Mouse (Mus musculus): ENCODE results near the gene Csnk1g2.
A peak's percentile ranks its signal among the peaks of the same experiment; 100 is the strongest.
"Not testable (repeated sequence)": the region's sequence is repeated elsewhere in the genome, so short reads cannot be mapped to it uniquely, and the experiment has no call there.

Gene Csnk1g2

DNA sequence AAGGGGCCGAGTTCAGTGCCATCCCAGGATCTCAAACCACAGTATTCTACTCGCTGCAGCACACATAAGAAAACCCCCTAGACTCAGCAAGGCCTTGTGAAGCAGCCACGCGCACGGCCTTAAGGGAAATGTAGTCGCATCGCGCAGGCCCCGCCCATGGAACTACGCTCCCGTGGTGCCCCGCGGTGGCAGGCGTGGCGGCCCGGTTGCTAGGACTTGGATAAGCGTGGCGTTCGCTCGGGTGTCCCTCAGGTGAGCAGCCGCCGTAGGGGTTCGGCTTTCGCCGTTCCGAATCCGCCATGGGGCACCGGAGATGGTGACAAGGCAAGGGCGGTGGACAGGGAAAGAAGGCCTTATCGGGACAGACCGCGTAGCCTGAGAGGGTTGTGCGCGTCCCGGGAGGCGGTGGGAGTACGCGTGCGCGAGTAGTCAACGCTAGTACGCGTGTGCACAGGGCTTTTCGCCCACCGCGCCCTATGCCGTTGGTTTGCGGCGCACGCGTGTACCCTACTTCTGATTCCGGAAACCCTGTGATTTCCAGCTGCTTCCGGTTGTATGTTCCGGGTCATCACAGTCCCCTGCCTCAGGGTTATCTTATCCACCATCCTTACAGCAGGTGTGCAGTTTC is 19.8 kb upstream of the Csnk1g2 start, which contains the start of the genes Scamp4 and Adat3:
Scamp4 (plus strand) TSS at position 175 of the 628 bp plus-strand sequence.
Adat3 (plus strand) TSS at position 183 of the 628 bp plus-strand sequence.
- peak; percentile 87 for DNase-seq (ENCODE audit: low read depth, low spot score)

GRCm38 (mm10) chr10:80603364-80603763 is 19.3 kb upstream of the Csnk1g2 start:
- no peak for DNase-seq (ENCODE audit: low read depth, low spot score)

DNA sequence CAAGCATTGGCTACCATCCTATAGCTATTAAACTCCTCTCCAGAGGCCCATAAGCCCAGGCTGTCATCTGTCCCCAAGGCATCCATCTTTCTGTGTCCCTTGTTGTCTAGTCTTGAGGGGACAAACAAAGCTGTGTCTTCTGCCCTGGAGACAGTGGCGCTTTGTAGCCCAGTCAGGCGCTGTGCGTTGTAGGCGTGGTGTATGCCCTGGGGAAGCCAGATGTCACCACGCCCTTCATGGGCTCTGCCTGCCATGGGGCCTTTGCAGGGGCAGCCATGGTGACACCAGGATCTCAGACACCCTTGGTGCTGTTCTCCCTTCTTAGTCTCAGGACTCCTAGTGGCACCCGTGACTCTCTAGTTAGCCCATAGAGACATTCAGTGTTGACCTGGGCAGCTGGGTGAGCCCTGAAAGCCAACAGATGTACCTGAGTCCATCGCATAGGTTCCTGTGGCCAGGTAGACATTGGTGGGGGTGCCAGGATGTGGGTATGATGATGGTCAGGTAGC is 18.6 kb upstream of the Csnk1g2 start:
- DNase-seq (ENCODE audit: low read depth, low spot score), result no peak

DNA sequence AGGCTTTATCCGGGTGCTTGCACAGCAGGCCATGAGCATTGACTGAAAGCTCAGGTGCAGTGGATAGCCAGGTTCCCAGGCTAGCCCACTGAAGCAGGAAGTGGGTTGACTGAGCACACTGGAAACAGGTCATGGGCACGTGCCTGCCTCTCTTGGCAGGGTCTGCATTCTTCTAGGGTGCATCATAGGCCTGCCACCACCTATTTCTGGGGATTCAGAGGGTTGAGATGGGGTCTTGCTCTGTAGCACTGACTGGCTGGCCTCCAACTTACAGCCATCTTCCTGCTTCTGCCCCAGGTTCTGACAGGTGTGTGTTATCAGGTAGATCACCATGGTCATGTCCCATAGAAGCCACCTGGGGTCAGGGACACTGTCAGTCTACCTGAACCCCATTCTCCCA is 17.6 kb upstream of the Csnk1g2 start:
- no peak for DNase-seq (ENCODE audit: low read depth, low spot score)

GRCm38 (mm10) chr10:80605721-80606120 is 16.9 kb upstream of the Csnk1g2 start, which contains the start of gene Gm49322:
TSS of gene Gm49322 (plus strand) at chr10:80606021.
- not testable (repeated sequence) for DNase-seq (ENCODE audit: low read depth, low spot score)

DNA sequence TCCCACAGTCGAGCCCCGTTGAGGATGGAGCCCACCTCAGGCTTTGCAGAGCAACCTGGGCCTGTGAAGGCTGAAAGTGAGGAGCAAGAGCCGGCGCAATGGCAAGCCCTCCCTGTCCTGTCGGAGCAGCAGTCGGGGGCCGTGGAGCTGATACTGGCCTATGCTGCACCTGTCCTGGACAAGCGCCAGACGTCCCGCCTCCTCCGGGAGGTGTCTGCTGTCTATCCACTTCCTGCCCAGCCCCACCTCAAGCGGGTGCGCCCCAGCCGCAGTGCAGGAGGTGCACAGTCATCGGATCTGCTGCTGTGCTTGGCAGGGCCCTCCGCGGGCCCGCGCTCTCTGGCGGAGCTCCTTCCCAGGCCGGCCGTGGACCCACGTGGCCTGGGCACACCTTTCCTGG is 16.3 kb upstream of the Csnk1g2 start:
- no peak for DNase-seq (ENCODE audit: low read depth, low spot score)

- DNase-seq (ENCODE audit: low read depth, low spot score), result no peak
These were observed 15.8 kb upstream of the Csnk1g2 start for GRCm38 (mm10) chr10:80606737-80607350.

DNA sequence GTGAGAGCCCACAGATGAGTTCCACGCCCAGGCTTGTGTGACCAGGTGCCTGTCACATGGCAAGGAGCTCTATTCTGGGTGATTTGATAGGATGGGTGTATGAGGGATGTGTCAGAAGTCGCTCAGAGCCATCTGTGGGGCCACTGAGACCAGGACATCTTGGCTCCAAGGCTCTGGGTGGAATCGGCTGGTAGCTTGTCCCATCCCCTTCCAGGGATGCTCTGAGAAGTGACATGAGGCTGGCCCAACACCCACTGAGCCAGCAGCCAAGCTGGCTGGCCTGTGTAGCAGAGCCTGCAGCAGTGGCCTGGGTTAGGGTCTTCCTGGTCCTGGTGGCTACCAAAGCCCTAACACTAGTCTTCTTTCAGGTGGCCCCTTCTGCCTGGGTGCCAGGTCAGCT is 14.2 kb upstream of the Csnk1g2 start:
- DNase-seq (ENCODE audit: low read depth, low spot score), result no peak

GRCm38 (mm10) chr10:80609269-80609924 is 13.2 kb upstream of the Csnk1g2 start:
- DNase-seq (ENCODE audit: low read depth, low spot score), result no peak

- no peak for DNase-seq (ENCODE audit: low read depth, low spot score)
These were observed 12.4 kb upstream of the Csnk1g2 start for GRCm38 (mm10) chr10:80610116-80610785.

GRCm38 (mm10) chr10:80611024-80611423 is 11.6 kb upstream of the Csnk1g2 start:
- DNase-seq (ENCODE audit: low read depth, low spot score), result no peak

- no peak for DNase-seq (ENCODE audit: low read depth, low spot score)
These were observed 10.7 kb upstream of the Csnk1g2 start for GRCm38 (mm10) chr10:80611905-80612304.

DNA sequence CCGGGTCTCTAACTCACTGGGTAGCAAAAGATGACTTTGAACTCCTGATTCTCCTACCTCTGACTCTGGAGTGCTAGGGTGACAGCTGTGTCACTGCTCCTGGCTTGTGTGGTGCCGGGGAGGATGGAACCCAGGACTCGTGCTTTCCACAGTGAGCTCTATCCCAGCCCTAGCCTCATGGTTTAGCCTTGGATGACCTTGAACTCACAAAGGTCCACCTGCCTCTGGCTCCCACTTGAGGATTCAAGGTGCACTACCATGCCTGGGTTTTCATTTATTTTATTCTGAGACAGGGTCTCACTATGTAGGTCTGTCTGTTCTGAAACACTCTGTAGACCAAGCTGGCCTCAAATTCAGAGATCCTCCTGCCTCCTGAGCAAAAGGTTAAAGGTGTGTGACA is 8.8 kb upstream of the Csnk1g2 start:
- no peak for DNase-seq (ENCODE audit: low read depth, low spot score)

DNA sequence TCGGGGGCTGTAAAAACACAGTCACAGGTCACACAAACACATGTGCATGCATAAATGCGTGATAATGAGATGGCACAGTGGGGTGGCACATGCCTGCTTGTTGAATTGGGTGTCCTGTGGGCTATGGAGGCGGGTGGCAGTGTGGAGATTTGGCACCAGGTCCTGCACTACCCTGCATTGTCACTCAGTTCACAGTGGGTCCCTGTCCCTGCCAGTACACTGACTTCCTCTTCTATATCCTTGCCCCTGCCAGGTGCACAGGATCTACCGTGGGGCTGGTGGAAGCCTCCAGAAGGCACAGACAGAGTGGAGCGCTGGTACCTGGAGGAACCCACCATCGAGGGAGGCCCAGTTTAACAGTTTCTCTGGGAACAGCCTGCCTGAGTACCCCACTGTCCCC is 8.3 kb upstream of the Csnk1g2 start:
- no peak for DNase-seq (ENCODE audit: low read depth, low spot score)

DNA sequence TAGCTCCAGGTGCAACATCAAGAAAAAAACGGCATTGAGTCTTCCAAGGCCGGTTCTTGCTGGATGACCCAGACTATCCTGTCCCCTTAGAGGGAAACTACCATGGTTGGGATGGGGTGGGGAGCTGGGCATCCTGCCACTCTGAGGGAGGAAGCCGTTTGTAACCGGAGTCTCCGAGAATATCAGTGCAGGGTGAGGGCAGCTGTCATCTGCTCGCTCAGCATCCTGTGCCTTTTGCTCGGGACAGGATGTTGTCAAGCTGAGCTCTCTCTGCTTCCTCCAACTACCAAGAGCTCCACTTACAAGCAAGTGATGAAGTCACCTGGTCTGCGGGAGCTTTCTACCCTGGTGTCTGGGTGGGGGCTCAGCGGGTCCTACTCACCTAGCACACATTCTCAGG is 4.5 kb upstream of the Csnk1g2 start:
- DNase-seq (ENCODE audit: low read depth, low spot score), result no peak

GRCm38 (mm10) chr10:80619465-80620244 is 3.0 kb upstream of the Csnk1g2 start:
- no peak for DNase-seq (ENCODE audit: low read depth, low spot score)

DNA sequence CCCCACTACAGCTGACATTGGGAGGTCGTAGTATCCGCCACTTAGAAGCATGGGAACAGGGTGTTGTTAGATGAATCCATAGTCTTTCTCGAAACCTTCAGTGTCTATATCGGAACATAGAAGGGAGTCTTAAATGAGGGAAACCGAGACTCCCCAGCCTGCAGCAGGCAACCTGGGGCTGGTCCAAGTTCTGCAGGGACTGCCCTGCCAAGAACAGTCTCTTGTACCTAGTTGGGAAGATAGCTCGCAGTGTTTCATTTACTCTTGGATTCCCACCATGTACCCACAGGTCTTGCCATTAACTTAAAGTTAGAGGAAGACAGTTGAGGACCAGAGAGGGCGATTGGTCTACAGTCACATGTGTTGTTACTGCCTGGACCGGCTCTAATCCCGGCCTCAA is 2.3 kb upstream of the Csnk1g2 start:
- DNase-seq (ENCODE audit: low read depth, low spot score), result no peak

DNA sequence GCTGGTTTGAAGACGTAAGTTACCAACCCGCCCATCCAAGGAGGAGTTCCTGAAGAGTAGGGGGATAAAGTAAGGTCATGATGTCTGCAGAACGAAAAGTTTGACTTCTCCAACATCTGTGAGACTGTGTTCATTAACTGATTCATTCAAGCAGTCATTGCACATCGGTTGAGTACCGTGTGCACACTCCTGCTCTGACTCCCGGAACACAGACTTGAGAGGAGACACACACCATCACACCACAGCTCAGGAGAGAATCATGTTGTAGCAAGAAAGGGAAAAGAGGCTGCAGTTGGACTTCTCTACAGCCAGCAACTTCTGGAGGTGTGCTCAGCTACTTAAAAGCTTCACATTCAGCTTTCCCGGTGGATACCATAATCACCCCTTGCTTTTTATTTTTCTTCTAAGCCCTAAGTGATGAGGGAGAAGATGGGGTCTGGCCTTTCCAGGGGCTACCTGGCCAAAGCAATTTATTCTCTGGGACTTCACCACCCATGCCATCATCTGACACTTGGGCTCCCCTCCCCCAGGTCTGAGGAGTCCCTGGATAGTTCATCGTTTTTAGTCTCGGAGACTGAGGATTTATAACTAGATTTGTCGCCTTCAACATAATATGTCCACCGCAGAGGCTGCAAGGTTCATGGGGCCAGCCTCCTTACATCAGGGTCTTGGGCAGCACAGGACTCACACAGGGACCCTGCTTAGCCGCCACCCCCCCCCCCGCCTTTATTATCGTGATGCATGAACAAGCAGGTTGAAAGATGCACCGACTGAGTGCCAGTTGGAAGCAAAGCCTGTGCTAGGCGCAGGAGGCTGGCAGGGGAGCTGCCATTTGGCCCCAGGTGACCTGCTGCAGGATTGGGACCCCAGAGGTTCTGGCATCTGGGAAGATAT is 1.6 kb upstream of the Csnk1g2 start:
- DNase-seq (ENCODE audit: low read depth, low spot score), result no peak

DNA sequence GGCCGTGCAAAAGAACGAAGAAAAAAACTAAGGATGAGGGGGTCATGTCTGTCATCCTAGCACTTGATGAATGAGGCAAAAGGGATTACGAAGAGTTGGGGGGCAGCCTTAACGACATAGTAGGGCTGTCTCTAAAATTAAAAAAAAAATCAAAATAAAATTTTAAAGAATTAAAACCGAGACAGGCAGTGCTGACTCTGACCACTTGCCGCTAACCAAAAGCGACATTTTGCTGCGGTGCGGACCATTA is 1.0 kb upstream of the Csnk1g2 start:
- DNase-seq (ENCODE audit: low read depth, low spot score), result no peak

DNA sequence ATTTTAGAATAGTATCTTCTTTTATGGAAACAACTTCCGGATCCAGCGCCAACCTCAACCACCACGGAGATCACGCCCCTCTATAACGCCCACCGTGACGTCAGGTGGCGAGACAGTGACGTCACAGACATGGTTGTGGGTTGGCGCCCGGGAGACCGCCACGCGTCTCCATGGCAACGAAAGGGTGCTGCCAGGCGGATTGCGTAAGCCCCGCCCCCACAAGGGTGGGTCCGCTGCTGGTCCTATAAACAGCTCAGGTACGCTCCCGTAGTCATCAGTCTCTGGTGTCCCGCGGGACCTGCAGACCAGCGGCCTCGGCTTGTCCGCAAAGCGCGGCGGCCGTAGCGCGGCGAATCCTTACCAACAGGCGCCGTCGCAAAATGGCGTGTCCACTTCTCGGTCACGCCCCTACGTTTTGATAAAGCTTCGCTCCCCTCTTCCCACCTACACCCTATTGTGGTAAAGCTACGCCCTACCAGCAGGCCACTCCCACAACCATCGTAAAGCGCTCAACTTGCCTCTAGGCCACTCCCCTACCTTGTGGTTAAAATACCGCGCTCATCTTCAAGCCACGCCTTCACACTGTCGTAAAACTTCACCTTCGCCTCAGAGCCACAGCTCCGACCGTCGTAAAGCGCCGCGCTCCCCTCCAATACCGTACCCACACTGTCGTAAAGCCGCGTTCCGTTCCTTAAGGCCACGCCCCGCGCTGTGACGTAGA is 538 bp upstream of the Csnk1g2 start:
- peak; percentile 100 for DNase-seq (ENCODE audit: low read depth, low spot score)
